Mouse (Mus musculus) spleen, adult 2 months (tissue): ENCODE data around the gene Slc1a5.

Source experiments
- CTCF ChIP-seq: fragments of 200-500 bp; IDR thresholded peaks from 2 replicates; pipeline ENCODE4 v1.5.1; 2011; ENCODE audit warnings: mild to moderate bottlenecking, inconsistent platforms; ENCODE audit not compliant: insufficient read depth, insufficient read length, insufficient replicate concordance; ENCODE audit errors: extremely low read depth
- POLR2A ChIP-seq: fragments of 200-500 bp; IDR thresholded peaks from 2 replicates; pipeline ENCODE4 v1.6.1; 2011; ENCODE audit warnings: low read depth, low read length, inconsistent platforms

- TF ChIP-seq CTCF (no peak), POLR2A (no peak)
These were observed 57.8 kb downstream of the Slc1a5 start for GRCm38 (mm10) chr7:16838804-16839426.
